Mouse (Mus musculus) embryonic stem cell, embryonic (primary cell): ENCODE data around the gene Peli2.
"Not testable (repeated sequence)": the region's sequence is repeated elsewhere in the genome, so short reads cannot be mapped to it uniquely, and the experiment has no call there.

Source experiments
- CTCF ChIA-PET, 4 experiments: fragments of 300-600 bp in 2 of 4; fragments of 350-600 bp in 2 of 4; sonication (Branson Sonifier 250); formaldehyde crosslinking; loops; one replicate each; lab custom pipeline; 2022; ENCODE audit warnings: inconsistent platforms in 2 of 4; lab: Charles Lee
- POLR2A ChIA-PET, 4 experiments: fragments of 300-600 bp in 2 of 4; fragments of 350-600 bp in 2 of 4; sonication (Branson Sonifier 250); formaldehyde crosslinking; loops; one replicate each; lab custom pipeline; 2022; ENCODE audit warnings: antibody characterized with exemption in 4 of 4, inconsistent platforms in 1 of 4; lab: Charles Lee

Peli2 gene

DNA sequence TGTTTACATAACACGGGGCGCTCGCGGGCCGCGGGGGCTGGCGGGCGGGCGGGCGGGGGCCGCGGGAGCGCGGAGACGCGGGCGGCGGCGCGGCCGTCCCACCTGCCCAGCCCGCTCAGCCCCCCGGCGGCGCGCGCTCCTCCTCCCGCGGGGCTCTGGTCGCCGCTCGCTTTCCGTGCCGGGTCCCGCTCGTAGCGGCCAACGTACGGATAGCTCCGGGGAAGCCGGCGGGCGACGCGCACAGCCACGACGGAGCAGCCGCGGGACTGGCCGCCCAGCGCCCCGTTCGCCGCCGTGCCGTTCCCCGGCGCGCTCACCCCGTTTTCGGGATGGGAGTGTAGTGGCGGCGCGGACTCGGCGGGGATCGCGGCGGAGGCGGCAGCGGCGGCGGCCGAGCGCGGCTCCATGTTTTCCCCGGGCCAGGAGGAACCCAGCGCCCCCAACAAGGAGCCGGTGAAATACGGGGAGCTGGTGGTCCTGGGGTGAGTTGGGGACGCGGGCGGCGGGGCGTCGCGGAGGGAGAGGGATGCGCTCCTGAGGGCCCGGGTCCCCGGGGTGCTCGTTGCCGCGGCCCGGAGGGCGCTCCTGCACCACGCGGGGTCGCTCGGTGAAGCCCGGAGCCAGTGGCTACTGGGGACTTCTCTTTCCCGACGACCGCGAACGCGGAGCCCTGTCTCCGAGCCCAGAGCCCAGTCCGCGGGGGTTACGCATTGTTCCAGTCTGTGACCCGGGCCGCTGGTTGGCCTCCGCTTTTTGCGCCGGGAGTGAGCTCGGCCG is at the start of gene Peli2:
Gene Peli2, plus strand, starts transcription at position 72 of the 777 bp plus-strand sequence.
- CTCF ChIA-PET = interaction anchor here in 2 of 4 experiments (0.5 to 1.4 kb wide), 4 partner anchors 12 to 523 kb away, joined by 3 to 4 read pairs (median 3); no protein-coding TSS in a partner anchor
- POLR2A ChIA-PET = interaction anchor here in 3 of 4 experiments (0.6 to 3.8 kb wide), 15 partner anchors 9 to 1333 kb away, joined by 3 to 29 read pairs (median 5); partner anchors contain the start of gene Cnih1 (in 1 of the 3)

DNA sequence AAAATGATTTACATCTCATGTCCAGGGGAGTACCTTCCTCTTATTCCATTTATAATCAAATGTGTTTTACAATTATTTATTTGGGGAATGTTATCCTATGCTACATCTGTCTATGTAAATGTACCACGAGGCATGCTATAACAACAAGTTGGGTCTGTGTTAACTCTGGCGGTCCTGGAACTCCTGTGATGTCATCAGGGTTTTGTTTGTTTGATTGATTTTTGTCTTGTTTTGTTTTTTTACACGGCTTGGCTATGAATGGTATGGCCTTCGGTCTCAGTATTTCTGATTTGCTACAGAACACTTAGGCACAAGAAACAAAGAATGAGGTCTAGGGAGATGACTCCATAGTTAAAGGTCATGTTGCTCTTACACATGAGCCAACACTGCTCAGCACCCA is 48.5 kb upstream of the Peli2 start:
- ChIA-PET CTCF (no interaction called here), POLR2A (no interaction called here)

DNA sequence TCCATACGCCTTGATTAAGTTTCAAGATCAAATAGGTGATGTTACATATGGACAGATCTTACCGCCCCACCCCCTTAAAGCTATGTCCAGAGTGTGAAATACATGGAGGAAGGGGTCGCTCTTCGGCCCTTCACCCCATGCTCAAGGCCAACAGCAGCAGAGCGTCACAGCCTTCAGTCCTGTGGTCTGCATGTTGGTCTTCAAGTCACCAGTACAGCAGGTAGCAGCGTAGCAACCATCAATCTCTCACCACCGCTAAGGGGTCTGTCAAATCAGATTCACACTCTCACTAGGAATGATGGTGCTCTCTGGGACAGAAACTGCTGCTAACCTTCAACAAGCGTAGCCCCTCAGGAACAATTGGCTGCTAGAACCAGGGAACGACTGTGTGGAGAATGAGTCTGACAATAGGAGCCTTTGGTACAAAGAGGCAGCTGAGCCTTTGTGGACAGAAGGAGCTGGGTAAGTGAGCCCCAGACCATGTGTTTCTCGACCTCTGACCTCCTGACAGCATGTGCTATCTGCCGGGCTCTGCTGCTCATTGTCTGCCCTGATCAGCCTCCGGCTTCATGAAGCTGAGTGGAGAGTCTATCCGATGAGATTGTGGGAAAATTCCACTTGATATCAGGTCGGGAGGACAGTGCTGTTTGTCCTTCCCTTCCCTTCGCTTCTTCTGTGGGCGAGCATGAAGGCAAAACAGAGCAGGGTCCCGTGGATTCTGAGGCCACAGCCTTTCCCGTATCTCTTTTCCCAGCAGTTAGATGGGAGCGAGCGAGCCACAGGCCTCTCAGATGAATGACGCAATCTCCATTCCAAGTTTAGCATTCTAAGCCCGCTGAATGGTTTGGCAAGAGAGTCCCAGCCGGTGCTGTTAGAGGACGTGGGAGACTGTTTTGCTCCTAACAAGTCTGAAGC is 47.1 kb upstream of the Peli2 start:
- POLR2A ChIA-PET = no interaction called here
- CTCF ChIA-PET = no interaction called here

DNA sequence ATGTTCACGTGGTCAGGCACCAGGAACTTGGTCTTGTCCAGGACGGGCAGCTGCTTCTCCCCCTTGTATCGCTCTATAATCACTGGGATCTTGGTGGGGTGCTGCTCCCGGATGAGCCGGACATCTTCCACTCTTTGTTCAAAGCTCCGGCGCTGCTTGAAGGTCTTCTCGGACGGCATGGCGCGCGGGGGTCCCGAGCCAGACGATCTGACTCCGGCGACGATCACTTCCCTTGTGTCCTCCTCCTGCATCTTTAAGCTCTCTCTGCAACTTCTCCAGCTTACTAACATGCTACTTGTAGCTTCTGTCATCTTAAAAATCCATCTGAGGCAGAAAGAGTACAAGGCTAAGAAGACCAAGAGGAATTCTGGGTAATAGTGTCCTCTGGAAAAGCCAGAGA is 41.0 kb upstream of the Peli2 start:
- CTCF ChIA-PET = not testable (repeated sequence)
- POLR2A ChIA-PET = interaction anchor here in 1 of 4 experiments (0.6 to 1.2 kb wide), 3 partner anchors 51 to 782 kb away, joined by 3 to 6 read pairs (median 5); no protein-coding TSS in a partner anchor

DNA sequence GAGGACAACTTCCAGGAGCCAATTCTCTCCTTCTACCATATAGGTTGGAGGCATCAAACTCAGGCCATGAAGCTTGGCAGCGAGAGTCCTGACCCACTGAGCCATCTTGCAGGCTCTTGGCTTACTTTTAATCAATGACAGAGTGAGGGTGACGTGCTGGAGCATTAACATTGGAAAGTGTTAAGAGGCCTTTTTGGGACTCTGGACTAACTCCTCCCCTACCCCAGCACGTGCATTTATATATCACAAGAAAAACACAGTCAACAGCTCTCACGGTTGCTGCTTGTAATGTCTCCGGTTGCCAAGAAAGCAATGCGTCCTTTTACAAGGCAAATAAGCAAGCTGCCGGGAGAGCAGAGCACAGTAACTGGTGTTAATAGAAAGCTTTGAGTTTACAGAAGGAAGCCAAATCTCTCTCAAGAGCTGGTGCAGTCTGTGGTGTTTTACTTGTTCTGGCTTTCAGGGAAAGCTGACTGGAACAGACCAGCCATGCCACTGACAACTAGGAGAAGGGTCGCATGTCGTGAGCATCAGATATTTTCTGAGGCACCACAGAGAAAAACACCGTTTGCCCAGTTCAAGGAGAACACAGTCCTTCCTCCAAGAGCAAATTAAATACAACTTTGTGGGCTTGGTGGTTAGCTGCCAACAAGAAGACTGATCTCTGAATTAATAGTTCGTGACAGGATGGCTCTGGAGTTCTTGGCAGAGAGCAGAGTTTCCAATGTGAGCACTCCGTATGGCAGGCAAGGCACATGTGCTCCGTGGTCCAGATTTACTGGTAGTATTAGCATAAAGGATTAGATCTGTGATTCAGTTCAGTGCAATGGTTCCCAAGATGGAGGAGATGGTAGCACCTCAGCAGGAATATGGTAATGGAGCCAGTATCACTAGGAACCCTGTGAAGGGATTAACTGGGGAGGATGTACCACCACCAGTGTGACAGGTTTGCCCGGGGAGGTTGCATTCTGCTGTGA is 36.5 kb upstream of the Peli2 start:
- POLR2A ChIA-PET = interaction anchor here in 2 of 4 experiments (0.6 to 1.0 kb wide), 2 partner anchors 27 to 76 kb away, joined by 3 to 7 read pairs; no protein-coding TSS in a partner anchor
- CTCF ChIA-PET = interaction anchor here in 1 of 4 experiments (0.6 kb wide), 1 partner anchor 256 kb away, joined by 3 read pairs; no protein-coding TSS in a partner anchor

DNA sequence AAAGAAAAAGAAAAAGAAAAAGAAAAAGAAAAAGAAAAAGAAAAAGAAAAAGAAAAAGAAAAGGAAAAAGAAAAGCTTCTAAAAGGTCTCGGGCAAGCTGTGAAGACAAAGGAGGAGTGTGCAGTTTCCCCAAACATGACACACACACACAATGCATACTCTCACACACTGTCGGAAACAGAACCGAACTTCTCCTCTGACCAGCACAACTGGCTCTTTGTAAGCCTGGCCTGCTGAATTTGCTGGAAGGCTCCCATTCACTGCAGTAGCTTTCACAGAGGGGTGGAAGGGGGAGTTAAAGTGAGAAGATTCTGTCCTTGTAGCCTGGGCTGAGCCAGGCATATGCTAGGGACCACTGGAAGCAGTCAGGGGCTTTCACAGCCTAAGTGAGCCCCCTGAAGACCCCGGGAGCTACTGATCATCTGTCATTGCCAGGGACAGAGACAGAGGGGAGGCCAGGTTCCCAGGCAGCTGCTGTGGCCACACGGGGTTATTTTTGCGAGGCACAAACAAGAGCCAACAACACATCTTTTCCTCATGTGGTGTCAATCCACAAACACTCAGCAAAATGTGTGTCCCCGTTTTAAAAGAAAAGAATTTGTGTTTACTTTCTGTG is 33.8 kb upstream of the Peli2 start:
- CTCF ChIA-PET = no interaction called here
- POLR2A ChIA-PET = no interaction called here

- CTCF ChIA-PET = no interaction called here
Measured at GRCm38 (mm10) chr14:48087298-48087830, 33.3 kb upstream of the Peli2 start.

DNA sequence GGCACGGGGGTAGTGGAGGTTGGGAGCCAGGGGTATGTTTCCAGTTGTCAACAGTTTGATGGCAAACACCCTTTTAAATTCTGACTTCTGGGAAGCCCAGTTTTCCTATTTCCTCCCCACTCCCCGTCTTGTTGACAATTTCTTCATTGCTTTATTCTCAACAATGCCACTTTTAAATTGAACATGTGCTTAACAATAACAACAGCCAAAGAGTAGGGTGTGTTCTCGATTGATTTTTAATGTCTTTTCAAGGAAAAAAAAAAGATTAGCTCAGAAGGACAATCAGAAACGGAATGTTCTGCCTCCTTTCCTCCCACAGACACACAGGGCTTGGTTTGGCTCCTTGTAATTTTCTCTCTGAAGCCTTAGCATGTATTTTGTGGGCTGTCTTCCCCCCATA is 30.2 kb upstream of the Peli2 start:
- ChIA-PET POLR2A (interaction anchor here in 1 of 4 experiments (1.6 kb wide), 1 partner anchor 9 kb away, joined by 8 read pairs; no protein-coding TSS in a partner anchor), CTCF (interaction anchor here in 2 of 4 experiments (0.6 kb wide), 2 partner anchors 487 to 1005 kb away, joined by 3 to 4 read pairs; no protein-coding TSS in a partner anchor)

More at GRCm38 (mm10) chr14:48087298-48087830, 33.3 kb upstream of the Peli2 start:
- POLR2A ChIA-PET = no interaction called here

DNA sequence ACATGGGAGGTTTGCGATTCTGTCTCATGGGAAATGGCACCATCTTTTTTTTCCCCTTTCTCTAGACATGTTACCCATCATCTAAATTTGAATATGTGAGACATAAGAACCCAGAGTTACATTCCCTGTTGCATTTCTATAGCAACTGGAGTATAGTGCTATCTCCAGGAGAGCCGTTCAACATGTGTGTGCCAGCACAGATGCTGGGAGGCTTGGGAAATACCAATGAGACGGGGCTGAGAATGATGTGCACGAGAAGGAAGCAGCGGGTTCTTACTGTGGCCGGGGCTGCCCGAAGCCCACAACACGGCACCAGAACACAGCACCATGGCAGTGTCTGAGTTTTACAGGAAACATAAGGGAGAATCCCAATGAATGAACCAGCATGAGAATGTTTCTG is 29.5 kb upstream of the Peli2 start:
- CTCF ChIA-PET = no interaction called here
- POLR2A ChIA-PET = no interaction called here

DNA sequence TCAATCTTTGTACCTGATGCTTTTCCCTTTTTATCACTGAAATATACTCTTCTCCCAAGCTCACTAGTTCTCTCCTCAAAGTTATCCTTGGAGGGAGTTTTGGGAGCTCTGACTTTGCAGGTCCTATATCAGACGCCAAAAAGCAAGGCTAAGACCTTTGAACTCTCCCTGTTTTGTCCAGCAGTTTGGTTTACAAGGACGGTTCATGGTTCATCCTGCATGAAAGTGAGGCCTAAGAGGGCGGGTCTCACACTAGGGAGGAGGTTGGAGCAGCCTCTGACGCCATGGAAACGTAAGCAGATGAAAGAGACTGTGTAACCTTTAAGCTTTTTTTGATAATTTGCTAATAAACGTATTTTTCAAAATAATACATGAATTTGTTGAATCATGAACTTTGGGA is 22.4 kb upstream of the Peli2 start:
- CTCF ChIA-PET = interaction anchor here in 2 of 4 experiments (0.7 to 1.3 kb wide), 2 partner anchors 44 to 335 kb away, joined by 4 to 5 read pairs; no protein-coding TSS in a partner anchor
- POLR2A ChIA-PET = interaction anchor here in 1 of 4 experiments (3.0 kb wide), 1 partner anchor 8 kb away, joined by 8 read pairs; no protein-coding TSS in a partner anchor

DNA sequence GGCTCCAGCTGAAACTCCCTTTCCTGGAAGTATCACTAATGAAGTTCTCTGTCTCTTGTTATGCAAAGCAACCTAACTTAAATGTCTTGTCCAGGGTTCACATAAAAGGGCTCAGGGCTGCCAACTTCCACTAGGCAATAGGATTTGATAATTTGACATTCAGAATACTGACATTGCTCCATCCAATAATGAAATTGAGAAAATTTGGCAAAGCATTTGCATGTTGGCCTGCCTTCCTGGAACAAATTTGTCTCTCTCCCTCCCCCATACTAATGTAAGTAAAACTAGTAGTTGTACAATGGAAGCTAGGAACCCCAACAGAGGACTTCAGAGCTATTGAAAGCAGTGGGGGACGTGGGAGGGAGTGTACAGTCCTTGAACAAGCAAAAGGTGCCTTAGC is 21.3 kb upstream of the Peli2 start:
- ChIA-PET CTCF (interaction anchor here in 2 of 4 experiments (1.2 to 1.3 kb wide), 2 partner anchors 45 to 71 kb away, joined by 4 to 6 read pairs; no protein-coding TSS in a partner anchor), POLR2A (interaction anchor here in 1 of 4 experiments (0.6 to 3.0 kb wide), 7 partner anchors 10 to 1079 kb away, joined by 3 to 8 read pairs (median 3); no protein-coding TSS in a partner anchor)

GRCm38 (mm10) chr14:48106453-48106852 is 14.2 kb upstream of the Peli2 start:
- ChIA-PET POLR2A (no interaction called here), CTCF (no interaction called here)

DNA sequence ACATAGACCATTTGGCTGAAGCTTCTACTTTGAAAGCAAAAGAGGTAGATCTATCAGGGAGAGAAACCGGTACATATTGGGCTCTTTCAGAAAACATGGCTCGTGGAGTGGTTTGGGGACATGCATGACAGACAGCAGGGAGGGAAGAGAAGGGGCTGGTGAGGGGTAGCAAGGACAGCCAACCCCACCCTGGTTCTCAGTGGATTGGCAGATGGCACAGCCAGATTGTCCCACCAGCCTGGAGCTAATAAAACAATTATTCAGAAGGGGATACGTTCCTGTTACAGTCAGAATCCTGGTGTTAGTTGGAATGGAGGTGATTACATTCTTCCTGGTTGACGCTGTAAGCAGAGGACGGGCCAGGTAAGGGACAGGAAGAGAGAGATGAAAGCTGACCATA is 2.6 kb upstream of the Peli2 start:
- ChIA-PET CTCF (no interaction called here), POLR2A (interaction anchor here in 1 of 4 experiments (1.4 kb wide), 1 partner anchor 16 kb away, joined by 3 read pairs; no protein-coding TSS in a partner anchor)

- CTCF ChIA-PET = no interaction called here
- POLR2A ChIA-PET = interaction anchor here in 1 of 4 experiments (0.7 to 3.8 kb wide), 3 partner anchors 12 to 421 kb away, joined by 3 to 29 read pairs (median 3); no protein-coding TSS in a partner anchor
Measured at GRCm38 (mm10) chr14:48119012-48119647, 1.5 kb upstream of the Peli2 start.

DNA sequence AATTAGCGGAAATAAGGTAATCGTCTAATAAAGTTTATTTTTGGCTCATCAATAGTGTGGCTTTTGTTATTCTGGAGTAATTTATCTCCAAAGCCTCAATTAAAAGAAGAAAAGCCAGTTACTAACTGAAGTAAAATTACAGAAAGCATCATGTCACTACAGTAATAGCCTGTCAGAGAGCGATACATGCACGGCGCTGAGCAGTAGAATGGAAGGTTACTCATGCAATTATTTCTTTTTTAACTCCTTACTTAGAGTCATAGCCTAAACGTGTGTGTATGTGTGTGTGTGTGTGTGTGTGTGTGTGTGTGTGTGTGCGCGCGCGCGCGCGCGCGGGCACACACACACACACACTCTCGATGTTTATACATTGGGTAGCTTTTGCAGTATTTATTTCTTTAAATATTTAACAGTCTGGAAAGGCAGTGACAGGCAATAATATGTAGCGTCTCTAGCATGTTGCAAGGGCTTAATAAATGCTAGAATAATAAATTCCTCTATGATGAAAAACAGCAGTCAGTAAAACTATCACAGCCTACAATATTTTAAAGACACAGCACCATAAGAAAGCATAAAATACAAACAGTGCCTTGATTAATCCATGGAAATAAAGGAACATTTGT is 864 bp upstream of the Peli2 start:
- POLR2A ChIA-PET = interaction anchor here in 1 of 4 experiments (0.7 to 3.8 kb wide), 2 partner anchors 11 to 421 kb away, joined by 3 to 29 read pairs; no protein-coding TSS in a partner anchor
- CTCF ChIA-PET = interaction anchor here in 2 of 4 experiments (0.7 kb wide), 2 partner anchors 13 to 107 kb away, joined by 3 read pairs; no protein-coding TSS in a partner anchor

GRCm38 (mm10) chr14:48120443-48120751 is 226 bp upstream of the Peli2 start:
- POLR2A ChIA-PET = interaction anchor here in 3 of 4 experiments (0.6 to 3.8 kb wide), 7 partner anchors 10 to 1332 kb away, joined by 3 to 29 read pairs (median 5); partner anchors contain the start of gene Cnih1 (in 1 of the 3)
- CTCF ChIA-PET = interaction anchor here in 2 of 4 experiments (0.5 to 0.7 kb wide), 3 partner anchors 12 to 522 kb away, joined by 3 read pairs; no protein-coding TSS in a partner anchor
